Mouse (Mus musculus) spleen, postnatal 14 days (tissue): Measurements from ENCODE around the gene Rpl13a.
A peak's percentile ranks its signal among the peaks of the same experiment; 100 is the strongest.
"Not testable (repeated sequence)": the region's sequence is repeated elsewhere in the genome, so short reads cannot be mapped to it uniquely, and the experiment has no call there.

Experiments used
- DNase-seq, 2 experiments: peaks; one replicate each; pipeline ENCODE4 v3.0.0; 2021 to 2022; ENCODE audit warnings: low spot score in 2 of 2

The Rpl13a gene

DNA sequence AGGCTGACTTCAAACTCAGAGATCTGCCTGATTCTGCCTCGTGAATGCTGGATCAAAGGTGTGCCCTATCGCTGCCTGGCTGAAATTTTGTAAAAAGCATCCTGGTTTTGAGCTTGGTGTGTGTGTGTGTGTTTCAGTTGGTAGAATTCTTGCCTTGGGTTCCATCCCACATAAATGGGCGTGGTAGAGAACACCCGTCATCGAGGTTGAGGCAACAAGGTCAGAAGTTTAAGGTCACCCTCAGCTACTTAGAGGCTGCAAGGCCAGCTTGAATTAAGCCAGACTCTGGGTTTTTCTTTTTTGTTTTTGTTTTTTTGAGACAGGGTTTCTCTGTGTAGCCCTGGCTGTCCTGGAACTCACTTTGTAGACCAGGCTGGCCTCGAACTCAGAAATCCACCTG, 10.2 kb downstream of the Rpl13a start:
- DNase-seq, result no peak

GRCm38 (mm10) chr7:45117566-45117965, 11.0 kb downstream of the Rpl13a start:
- DNase-seq, result no peak

DNA sequence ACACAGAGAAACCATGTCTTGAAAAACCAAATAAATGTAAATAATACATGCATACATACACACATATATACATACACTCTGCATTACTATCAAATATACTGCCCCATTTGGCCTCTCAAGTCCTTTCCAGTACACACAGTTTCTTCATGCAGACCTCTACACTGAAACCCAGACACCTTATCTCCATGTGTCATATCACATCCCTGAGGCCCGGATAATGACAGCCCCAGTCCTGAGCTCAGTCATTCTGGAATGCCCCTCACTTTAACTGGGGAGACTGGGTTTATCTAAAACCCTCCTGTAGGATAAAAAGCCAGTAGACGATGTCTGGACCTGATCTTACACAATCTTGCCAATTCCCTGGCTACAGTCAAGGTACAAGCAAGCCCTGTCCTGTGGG, 15.1 kb downstream of the Rpl13a start:
- DNase-seq, result no peak

- no peak for DNase-seq
Measured at GRCm38 (mm10) chr7:45112529-45112928, 16.0 kb downstream of the Rpl13a start.

DNA sequence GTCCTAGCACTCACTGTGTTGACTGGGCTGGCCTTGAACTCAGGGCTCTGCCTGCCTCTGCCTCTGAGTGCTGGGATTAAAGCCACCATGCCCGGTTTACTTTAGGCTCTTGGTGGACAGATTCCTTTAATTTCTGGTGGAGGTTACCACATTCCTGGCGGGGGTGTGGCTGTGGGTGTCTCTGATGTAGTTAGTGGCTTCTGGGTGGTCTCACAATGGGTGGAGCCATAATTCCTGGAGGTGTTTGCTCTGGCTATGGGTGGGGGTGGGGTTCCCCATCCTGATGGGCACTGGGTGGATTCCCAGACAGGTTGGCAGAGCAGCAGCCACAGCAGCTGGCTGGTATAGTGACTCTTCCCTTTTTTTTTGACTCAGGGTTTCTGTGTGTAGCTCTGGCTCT, 16.6 kb downstream of the Rpl13a start:
- DNase-seq, result no peak

- DNase-seq, result not testable (repeated sequence)
Measured at GRCm38 (mm10) chr7:45110089-45110488, 18.5 kb downstream of the Rpl13a start.

DNA sequence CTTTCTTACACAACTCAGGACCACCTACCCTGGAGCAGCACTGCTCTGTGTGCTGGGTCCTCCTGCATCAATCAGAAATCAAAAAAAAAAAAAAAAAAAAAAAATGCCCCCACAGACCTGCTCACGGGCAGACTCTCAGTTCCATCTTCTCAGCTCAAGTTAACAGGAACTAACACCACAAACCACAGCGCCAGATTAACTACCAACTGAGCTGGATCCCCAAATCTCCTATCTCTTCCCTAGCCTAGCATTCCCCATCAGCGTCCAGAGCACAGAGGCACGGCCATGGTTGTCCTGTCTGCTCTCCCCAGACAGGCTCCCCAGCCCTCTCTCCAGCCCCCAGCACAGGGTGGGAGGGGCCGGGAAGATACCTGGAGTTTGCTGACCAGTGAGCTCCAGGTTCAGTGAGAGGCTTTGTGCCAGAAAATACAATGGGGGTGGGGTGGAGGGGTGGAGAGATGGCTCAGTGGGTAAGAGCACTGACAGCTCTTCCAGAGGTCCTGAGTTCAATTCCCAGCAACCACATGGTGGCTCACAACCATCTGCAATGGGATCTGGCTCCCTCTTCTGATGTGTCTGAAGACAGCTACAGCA, 21.4 kb downstream of the Rpl13a start:
- DNase-seq, result no peak

GRCm38 (mm10) chr7:45106441-45106840, 22.1 kb downstream of the Rpl13a start:
- DNase-seq, result no peak

DNA sequence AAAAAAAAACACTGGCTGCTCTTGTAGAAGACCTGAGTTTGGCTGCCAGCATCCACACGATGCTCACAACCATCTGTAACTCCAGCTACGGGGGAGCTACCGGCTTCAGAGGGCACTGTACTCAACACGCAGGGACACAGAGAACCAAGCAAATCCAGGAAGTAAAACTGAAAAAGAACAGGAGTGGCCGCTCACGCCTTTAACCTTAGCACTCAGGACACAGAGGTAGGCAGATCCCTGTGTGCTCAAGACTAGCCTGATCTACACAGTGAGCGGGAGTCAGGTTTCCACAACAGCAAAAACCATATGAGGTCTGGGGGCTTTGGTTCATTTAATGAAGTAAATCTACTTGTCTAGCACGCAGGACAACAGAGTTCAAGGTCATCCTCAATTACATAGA, 23.1 kb downstream of the Rpl13a start:
- DNase-seq, result no peak

GRCm38 (mm10) chr7:45104941-45105340, 23.6 kb downstream of the Rpl13a start:
- DNase-seq, result no peak

- no peak for DNase-seq
Measured at GRCm38 (mm10) chr7:45103652-45104180, 24.8 kb downstream of the Rpl13a start, which contains the start of gene Fcgrt. Fcgrt (minus strand) TSS chr7:45103851.

- DNase-seq, result no peak
Measured at GRCm38 (mm10) chr7:45102940-45103585, 25.5 kb downstream of the Rpl13a start.

DNA sequence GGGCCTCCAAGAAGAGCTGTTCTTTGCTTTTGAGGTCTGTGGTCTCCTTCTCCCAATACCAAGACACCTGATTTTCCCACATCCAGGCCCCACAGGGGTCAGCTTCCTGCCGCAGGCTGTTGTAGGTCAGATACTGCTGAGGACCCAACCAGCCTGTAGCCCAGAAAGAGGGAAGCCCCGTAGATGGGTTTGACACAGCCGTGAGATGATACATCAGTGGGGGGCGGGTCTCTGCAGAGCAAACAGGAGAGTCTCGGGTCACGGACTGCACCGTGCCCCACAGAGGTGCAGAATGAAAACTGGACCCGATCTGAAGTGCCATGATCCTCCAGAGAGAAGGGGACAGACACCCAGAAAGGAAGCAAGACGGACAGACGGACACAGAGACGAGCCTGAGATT, 26.1 kb downstream of the Rpl13a start:
- no peak for DNase-seq

DNA sequence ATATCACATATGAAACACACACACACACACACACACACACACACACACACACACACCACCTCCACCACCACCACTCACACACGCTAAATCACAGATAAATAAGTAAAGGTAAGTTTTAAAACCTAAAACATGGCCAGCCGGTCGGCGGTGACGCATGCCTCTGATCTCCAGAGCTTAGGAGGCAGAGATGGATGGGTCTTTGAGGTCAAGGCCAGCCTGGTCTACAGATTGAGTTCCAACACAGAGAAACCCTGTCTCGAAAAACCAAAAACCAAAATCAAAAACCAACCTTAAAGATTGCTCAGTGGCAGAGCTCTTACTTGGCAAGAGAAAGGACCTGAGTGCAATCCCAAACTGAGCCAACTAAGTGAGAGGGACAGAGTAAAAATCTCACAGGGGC, 28.5 kb downstream of the Rpl13a start:
- DNase-seq, result no peak

- no peak for DNase-seq
Measured at GRCm38 (mm10) chr7:45098541-45099240, 29.9 kb downstream of the Rpl13a start.

DNA sequence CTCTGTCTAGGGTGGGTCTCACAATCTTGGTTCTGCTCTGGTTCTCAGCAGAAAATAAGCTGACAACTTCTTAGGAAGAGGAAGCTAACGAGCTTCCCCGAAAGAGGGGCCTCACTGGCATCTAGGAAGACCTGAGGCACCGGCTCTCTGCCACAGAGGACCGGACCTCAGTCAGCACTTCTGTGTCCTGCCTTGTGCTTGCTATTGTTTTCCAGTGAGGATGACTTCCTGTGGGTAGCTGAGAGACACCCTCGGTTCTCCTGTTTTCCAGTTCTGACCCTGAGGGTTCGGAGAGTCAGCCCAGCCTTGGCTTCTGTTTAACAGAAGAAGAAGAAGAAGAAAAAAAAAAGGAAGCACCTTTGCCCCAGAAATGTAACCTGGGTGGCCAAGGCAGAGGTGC, 31.1 kb downstream of the Rpl13a start:
- DNase-seq, result no peak

- not testable (repeated sequence) for DNase-seq
Measured at GRCm38 (mm10) chr7:45095965-45096364, 32.6 kb downstream of the Rpl13a start.

- no peak for DNase-seq
Measured at GRCm38 (mm10) chr7:45095367-45095766, 33.2 kb downstream of the Rpl13a start.

- no peak for DNase-seq
Measured at GRCm38 (mm10) chr7:45094121-45094520, 34.4 kb downstream of the Rpl13a start.

GRCm38 (mm10) chr7:45093516-45093905, 35.0 kb downstream of the Rpl13a start:
- no peak for DNase-seq

DNA sequence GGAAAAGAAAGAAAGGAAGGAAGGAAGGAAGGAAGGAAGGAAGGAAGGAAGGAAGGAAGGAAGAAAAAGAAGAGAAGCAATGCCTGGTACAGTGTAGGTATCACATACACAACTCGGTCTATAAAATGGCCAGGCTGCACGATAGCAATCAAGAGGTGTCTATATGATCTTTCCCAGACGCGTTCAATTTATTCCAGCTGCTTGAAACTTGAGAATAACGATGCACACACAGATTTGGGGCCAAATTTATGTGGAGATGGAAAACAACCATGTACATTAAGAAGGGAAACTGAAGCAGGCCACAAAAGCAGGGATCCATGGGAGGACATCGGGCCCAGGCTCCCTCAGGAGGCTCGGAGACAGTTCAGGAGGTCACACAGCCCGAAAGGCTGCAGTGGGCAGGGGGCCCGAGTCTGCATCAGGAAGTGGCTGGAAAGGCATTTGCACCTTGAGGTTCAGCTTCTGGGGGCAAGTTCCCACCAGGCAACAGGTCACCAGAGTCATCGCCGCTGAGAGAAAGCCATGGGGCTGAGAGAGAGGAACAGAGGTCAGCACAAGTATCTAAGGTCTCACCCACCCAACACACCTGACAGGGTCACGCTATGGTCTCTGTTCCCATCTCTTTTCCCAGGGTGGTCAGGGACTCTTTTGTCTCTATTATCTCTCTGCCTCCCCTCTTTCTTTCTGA, 35.6 kb downstream of the Rpl13a start:
- no peak for DNase-seq

GRCm38 (mm10) chr7:45092048-45092447, 36.5 kb downstream of the Rpl13a start, which contains the start of gene Rcn3:
Rcn3 (minus strand) TSS chr7:45092221.
- DNase-seq, result peak in 1 of 2 experiments; percentile 33
